Mouse (Mus musculus): ENCODE measurements around the gene Iqschfp.

DNA sequence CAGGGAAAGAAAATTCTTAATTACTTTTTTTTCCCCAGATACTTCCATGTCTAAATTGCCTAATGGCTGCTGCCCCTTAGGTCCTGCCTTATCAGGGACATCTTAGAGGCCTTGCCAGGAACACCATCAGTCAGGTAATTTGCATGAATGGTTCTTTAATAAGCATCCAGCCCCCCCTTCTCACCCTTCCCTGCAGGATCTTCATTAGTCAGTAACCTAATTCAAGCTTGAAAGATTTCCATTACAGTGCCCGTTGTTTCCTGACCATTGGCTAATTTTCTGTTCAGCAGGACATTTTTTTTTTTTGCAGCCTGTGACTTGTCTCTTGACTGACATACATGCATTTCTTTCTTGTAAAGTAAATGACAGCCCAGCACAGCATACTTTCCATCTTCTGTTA is 123.8 kb downstream of the Iqschfp start:
- TF ChIP-seq CTCF (IDR thresholded peaks at IDR 0.05; ENCODE audit: low read depth, low read length) = no peak
- no peak for TF ChIP-seq POLR2A (IDR thresholded peaks at IDR 0.05; ENCODE audit: extremely low read depth, insufficient read depth, low read length)
